Mouse (Mus musculus) adrenal gland, postnatal 10 days (tissue): ENCODE measurements around the gene Dvl1. TPM values are rescaled to one million over a fixed set of nuclear protein-coding genes. Genes with fewer than 3 reads are reported as not detected.

Experiments used
- DNase-seq: peaks from one replicate; pipeline ENCODE4 v3.0.0; 2021; ENCODE audit warnings: mixed read lengths
- total RNA-seq, 2 experiments: library from RNA; stranded (reverse); gene quantifications; 2 replicates each; pipeline ENCODE4 v1.2.3; 2021

Dvl1 gene
- total RNA-seq, 2 experiments from 2014 or later: 58.2 to 59.0 TPM

DNA sequence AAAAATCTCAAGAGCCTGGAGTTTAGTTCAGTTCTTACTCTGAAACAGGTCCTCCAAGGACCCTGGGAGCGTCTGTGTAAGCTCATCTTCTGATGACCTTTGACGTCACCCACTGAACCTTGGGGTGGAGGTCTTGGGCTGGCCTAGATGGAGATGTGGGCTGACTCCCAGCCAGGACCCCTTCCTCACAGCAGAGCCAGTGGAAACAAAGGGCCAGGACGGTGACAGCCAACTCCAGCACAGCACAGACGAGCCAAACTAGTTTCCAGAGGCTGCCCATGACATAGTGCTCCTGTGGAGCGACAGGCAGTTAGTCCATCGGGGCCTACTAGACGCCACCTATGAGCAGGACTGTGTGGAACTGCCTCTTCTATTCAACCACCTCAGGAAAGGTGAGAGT lies 61.1 kb downstream of the Dvl1 start:
- peak; percentile 10 for DNase-seq

DNA sequence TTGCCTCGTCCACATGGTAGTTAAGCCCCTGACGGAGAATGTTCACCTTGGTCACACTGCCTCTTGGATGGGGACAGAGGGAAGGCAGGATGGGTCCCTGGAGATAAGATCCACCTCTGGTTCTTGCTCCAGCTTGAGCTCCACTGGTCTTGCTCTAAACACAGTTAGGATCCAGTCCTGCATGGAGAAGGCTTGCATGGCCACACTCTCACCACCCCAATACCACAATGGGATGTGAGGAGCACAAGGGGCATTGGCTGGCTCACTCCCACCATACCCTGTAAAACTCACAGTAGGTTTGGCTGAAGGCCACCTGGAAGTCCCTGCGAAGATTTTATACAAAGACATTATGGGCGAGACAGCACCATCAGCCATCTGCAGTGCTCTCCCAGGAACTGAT lies 61.5 kb downstream of the Dvl1 start:
- DNase-seq: peak; percentile 2

Other genes with a start within 250 kb of the Dvl1 start
- gene Slc35e2, start 246.0 kb upstream of the Dvl1 start, total RNA-seq: 10 to 100 TPM; 25.2 to 26.7 TPM
- 10 to 100 TPM; 34.6 to 38.3 TPM for gene Cdk11b, start 222.5 kb upstream of the Dvl1 start, total RNA-seq
- not detected for gene Gm10563, start 202.0 kb upstream of the Dvl1 start, total RNA-seq
- gene Mmp23, start 194.0 kb upstream of the Dvl1 start, total RNA-seq: 10 to 100 TPM; 16.6 to 18.9 TPM
- gene Mib2, start 178.2 kb upstream of the Dvl1 start, total RNA-seq: 10 to 100 TPM; 36.3 to 40.4 TPM
- 10 to 100 TPM; 36.3 to 49.0 TPM for gene Fndc10, start 153.1 kb upstream of the Dvl1 start, total RNA-seq
- 10 to 100 TPM; 86.5 to 90.9 TPM for gene Ssu72, start 142.6 kb upstream of the Dvl1 start, total RNA-seq
- 1 to 10 TPM in 1 of 2 experiments, under 1 TPM in 1; 0.81 to 1.4 TPM for gene Tmem240, start 112.6 kb upstream of the Dvl1 start, total RNA-seq
- 100 to 1,000 TPM; 118 to 141 TPM for gene Atad3a, start 86.3 kb upstream of the Dvl1 start, total RNA-seq
- 1 to 10 TPM; 6.6 to 7.9 TPM for gene Vwa1, start 72.7 kb upstream of the Dvl1 start, total RNA-seq
- 1 to 10 TPM in 1 of 2 experiments, under 1 TPM in 1; 0.54 to 1.4 TPM for gene Tmem88b, start 61.5 kb upstream of the Dvl1 start, total RNA-seq
- not detected for gene Ankrd65, start 57.0 kb upstream of the Dvl1 start, total RNA-seq
- 100 to 1,000 TPM; 149 to 168 TPM for gene Mrpl20, start 44.5 kb upstream of the Dvl1 start, total RNA-seq
- gene Ccnl2, start 34.9 kb upstream of the Dvl1 start, total RNA-seq: 100 to 1,000 TPM in 1 of 2 experiments, 10 to 100 TPM in 1; 82.7 to 124 TPM
- gene Aurkaip1, start 16.1 kb upstream of the Dvl1 start, total RNA-seq: 100 to 1,000 TPM; 146 to 149 TPM
- 10 to 100 TPM; 56.6 to 59.6 TPM for gene Mxra8, start 7.7 kb upstream of the Dvl1 start, total RNA-seq
- gene Tas1r3, start 16.0 kb downstream of the Dvl1 start, total RNA-seq: under 1 TPM; 0.36 to 0.45 TPM
- gene Cptp, start 22.0 kb downstream of the Dvl1 start, total RNA-seq: 10 to 100 TPM; 17.6 to 18.4 TPM
- 10 to 100 TPM; 29.0 to 29.3 TPM for gene Ints11, start 22.1 kb downstream of the Dvl1 start, total RNA-seq
- 10 to 100 TPM; 27.9 to 39.0 TPM for gene Pusl1, start 44.4 kb downstream of the Dvl1 start, total RNA-seq
- gene Acap3, start 44.4 kb downstream of the Dvl1 start, total RNA-seq: 10 to 100 TPM; 16.9 to 29.4 TPM
- gene Ube2j2, start 96.4 kb downstream of the Dvl1 start, total RNA-seq: 10 to 100 TPM; 72.3 to 73.4 TPM
- 100 to 1,000 TPM; 117 to 132 TPM for gene C1qtnf12, start 114.9 kb downstream of the Dvl1 start, total RNA-seq
- gene B3galt6, start 145.2 kb downstream of the Dvl1 start, total RNA-seq: 1 to 10 TPM; 5.7 to 6.1 TPM
- 100 to 1,000 TPM; 184 to 191 TPM for gene Sdf4, start 145.5 kb downstream of the Dvl1 start, total RNA-seq
- gene Tnfrsf4, start 166.4 kb downstream of the Dvl1 start, total RNA-seq: 1 to 10 TPM; 1.9 TPM
- under 1 TPM; 0.51 to 0.66 TPM for gene Tnfrsf18, start 178.8 kb downstream of the Dvl1 start, total RNA-seq
- gene Ttll10, start 212.0 kb downstream of the Dvl1 start, total RNA-seq: under 1 TPM; 0.27 to 0.67 TPM